Mouse (Mus musculus): ENCODE measurements around the gene Chst11.
A peak's percentile ranks its signal among the peaks of the same experiment; 100 is the strongest.
"Not testable (repeated sequence)": the region's sequence is repeated elsewhere in the genome, so short reads cannot be mapped to it uniquely, and the experiment has no call there.

Chst11 gene

DNA sequence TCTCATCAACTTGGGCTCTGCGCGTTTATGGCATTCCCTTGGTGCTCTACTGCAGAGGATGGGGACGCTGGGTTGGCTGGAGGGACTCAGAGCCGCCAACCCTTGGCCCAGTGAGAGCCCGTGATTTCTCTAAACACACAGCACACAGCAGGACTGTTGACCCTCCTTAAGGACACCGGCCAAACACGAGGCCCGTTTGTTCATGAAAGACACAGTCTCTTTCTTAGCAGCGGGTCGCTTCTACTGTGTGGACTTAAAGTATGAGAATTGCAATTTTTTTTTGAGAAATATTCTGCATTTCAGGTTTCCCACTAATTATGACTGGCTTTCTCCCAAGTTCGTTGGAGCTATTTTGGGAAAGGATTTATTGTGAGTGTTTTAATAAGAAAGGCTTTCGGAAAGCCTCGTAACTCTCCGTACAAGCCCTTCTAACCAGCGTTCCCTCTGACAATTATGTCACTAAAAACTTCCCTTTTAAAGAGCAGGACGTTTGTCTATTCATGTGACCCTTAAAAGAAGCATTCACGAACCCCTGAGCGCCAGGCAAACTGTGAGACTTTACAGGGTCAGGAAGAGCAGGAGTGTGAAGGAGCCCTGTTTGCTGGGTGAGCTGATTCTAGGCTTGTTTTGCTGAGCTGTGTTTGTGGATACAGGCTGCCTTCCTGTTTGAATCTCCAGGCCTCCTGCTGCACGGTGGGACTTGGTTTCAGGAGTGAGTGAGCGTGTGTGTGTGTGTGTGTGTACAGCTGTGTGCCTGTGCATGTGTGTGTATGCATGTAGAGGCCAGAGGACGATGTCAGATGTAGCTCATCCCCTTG lies 122.8 kb downstream of the Chst11 start:
- peak; percentile 56 for DNase-seq (ENCODE audit: low read depth, low spot score)

DNA sequence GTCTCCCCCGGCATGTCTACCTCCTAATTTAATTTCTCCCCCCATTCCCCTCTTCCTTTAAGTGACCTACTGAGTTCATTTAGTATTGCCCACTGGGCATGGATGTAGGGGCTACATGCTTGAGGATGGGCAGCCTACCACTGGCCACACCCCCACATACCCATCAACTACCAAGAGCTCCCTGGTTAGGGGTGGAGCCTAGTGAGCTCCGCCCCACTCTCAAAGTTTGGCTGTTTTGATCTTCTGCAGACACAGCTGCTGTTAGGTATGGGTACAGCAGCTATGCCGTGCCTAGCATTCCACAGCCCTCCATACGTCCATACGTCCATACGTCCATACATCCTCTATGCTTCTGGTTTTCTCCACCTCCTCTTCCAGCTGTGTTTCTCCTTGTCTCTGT lies 123.6 kb downstream of the Chst11 start:
- no peak for DNase-seq (ENCODE audit: low read depth, low spot score)

DNA sequence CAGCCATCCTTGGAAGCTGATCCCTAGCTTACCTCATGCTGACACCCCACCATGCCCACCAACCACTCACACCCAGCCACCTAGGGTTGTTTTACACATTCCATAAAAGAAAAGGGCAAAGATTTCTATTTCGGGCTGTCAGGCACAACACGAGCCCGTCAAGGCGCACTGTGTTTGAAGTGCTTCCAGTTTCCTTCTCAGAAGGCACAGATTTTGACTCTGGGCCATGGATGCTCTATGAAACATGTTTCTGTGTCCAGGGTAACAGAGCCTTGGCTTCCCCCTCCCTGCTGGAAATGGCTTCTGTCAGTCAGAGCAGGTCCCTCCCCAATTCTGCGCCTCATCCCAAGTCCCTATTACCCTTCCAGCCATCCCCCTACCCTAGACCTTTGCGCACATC lies 125.7 kb downstream of the Chst11 start:
- peak; percentile 85 for DNase-seq (ENCODE audit: low read depth, low spot score)

DNA sequence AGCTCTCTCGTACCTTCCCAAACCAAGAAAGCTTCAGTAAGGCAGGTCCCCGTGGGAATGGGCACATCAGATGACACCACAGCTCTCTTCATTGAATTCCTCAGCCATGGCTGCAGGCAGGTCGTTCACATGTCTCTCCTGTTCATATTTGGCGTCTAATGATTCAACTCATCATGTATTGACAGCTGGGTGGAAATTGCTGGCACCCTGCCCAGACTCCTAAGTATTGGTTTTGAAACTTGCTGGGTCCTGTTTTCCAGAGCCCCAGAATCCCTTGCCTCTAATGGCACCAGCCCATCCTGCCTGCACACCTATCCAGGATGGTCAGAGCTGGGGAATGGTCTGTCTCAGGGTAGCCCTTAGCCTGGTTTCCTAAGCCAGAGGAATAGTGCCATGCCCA lies 127.0 kb downstream of the Chst11 start:
- no peak for DNase-seq (ENCODE audit: low read depth, low spot score)

DNA sequence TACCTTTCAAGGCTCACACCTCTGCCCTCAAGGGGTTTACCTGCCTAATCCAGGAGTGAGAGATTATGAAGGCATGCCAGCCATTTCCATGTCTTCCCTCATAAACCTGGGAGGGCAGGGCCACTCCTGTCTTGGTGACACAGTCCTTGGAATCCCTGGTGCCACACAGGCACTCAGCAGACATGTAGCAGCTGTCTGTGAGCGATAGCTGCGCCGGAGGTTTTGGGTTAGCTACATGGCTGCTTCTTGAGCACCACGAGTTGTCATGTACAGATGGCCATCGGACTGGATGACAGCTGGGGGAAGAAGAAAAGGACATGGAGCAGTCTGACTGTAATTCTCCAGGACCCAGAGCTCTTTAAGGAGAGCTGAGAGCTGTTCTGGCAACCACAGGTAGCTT lies 129.3 kb downstream of the Chst11 start:
- no peak for DNase-seq (ENCODE audit: low read depth, low spot score)

DNA sequence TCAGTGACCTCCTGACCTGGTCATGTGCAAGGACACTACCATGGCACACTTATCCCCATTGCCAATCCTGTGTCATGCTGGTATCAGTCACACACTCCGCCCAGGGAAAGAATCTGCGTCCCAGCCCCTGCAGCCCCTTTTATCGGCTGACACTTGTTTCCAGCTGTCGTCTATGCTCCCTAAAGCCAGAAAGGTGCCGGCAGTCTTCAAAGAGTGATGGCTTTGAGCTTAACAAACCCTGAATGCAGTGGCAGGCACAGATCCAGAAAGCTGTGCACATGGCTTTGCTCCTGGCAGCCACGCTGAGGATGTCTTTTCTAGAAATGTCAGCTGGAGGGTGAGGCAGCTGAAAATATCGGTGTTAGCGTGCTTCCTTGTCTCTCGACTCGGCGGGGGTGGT lies 131.6 kb downstream of the Chst11 start:
- peak; percentile 79 for DNase-seq (ENCODE audit: low read depth, low spot score)

DNA sequence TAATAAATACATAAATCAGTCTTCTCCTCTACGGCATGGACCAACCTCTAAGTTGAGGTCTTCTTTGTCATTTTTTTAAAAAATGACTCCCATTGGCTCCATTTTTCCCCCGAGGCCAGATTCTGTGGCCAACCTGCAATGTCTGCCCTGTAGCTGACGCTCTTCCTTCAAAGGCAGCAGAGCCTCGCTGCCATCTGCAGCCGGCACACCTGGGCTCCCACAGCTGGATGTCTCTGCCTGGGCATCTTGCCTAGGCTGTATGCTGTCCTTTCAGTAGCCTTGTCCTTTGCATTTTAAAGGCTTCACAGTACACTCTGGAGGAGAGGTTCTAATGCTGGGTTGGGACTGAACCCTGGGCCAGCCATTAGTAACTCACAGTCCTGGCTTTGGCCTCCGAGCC lies 132.6 kb downstream of the Chst11 start:
- DNase-seq (ENCODE audit: low read depth, low spot score), result no peak

DNA sequence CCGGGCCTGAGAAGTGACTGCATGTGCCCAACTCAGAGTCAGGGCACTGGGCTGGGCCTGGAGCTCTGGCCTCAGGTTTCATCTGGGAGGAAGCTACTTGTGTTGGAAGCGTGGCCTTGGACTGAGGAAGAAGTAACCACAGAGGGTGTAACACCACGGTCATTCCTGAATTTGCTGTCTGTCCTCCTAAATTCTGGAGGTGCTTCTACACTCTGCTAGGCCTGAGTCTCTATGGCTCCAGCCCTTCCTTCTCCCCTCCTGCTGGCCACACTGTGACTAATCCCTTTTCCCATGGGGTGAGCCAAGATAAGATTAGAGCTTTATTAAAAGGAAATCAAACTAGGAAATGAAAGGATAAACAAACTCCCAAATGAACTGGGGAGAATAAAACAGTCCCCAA lies 133.3 kb downstream of the Chst11 start:
- no peak for DNase-seq (ENCODE audit: low read depth, low spot score)

DNA sequence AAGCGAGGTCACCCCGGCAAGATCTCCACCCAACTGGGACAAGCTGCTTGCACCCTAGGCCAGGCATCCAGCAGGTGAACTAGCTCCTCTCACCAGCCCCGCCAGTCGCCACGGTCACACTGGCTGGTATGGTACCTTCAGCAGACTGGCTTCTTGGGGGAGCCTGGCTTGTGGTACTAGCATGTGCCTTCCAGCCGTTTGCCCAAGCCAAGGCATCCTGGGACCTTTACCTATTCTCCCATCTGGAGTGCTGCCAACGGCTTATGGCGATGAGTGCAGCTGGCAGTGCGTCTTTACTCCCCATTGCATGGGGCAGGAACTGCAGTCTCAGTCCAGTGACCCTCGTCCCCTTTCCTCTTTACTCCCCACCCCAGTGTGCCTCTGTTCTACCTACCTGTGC lies 133.7 kb downstream of the Chst11 start:
- DNase-seq (ENCODE audit: low read depth, low spot score), result no peak

DNA sequence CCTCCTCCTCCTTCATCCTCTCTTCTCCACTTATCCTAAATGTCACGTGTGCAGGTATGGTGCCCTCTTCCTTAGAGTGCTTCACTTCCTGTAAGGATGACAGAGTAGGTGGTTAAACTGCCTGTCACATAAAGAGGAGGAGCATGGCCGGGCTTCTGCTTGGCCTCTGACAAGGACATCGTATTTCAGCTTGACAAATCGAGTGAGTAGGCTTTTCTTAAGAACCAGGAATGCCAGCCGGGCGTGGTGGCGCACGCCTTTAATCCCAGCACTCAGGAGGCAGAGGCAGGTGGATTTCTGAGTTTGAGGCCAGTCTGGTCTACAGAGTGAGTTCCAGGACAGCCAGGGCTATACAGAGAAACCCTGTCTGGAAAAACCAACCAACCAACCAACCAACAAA lies 134.2 kb downstream of the Chst11 start:
- not testable (repeated sequence) for DNase-seq (ENCODE audit: low read depth, low spot score)

DNA sequence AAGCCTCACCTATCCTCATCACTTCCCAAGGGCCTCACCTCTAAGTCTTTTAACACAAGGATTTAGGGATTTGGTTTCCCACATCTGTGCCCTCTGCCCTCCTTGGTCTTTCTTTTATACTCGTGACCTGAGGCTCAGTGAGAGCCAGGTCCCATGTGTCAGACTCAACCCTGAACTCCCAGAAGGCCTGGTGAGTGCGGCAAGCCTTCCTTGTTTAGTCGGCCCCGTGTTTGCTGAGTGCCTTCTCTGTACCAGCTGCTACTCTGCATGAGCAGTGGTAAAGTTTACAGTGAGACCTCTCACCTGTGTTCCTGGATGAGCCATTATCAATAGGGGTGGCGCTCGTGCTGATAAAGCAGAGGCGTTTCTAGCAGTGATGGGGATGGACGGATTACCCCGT lies 134.6 kb downstream of the Chst11 start:
- DNase-seq (ENCODE audit: low read depth, low spot score), result no peak

DNA sequence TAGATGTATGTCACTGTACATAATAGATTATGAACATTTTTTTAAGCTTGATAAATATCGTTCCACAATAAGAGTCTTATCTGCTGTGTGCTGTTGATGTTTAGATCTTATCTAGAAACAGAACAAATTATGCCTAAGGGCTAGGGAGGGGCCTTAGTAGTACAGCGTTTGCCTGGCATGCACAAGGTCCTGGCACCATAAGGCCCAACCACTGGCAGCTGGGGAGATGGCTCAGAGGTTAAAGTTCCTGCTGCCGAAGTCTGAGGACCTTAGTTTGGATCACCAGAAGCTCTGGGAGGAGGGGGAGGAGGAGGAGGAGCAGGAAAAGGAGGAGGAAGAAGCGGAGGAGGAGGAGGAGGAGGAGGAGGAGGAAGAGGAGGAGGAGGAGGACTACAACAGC lies 135.6 kb downstream of the Chst11 start:
- no peak for DNase-seq (ENCODE audit: low read depth, low spot score)

DNA sequence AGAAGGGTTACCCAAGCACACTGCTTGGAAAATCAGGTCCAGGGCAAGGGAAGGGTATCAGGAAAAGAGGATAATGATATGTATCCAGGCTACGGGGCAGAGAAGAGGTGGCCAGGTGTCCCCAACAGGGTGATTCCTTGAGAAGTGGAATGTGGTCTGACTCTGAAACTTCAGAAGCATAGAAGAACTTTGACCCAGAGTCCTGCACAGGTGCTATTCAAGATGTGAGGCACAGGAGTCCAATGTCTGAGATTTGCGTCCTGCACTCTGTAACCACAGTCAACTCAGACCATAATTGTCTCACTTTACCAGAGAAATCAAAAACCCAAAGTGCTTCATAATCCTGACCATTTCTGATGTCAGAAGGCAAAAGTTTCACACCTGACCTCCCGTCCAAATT lies 139.3 kb downstream of the Chst11 start:
- DNase-seq (ENCODE audit: low read depth, low spot score), result no peak

DNA sequence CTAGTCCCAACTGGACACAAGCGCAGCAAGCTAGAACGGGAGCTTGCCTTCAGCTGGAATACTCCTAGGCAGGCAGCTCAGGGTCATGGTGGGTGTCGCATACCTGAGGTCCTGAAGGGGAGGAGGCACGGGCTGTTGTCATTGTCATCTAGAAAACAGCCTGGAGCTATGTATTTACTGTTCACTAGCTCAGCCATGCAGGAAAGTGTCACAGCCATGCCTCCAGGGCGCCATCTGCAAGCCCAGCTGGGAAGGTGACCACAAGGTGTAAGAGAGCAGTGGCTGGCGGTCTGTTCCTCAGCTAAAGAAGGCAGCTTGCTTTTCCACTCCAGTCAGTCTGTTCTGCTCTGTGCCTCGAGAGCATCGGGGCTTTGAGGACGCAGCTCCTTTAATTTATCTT lies 141.1 kb downstream of the Chst11 start:
- DNase-seq (ENCODE audit: low read depth, low spot score), result peak; percentile 92

DNA sequence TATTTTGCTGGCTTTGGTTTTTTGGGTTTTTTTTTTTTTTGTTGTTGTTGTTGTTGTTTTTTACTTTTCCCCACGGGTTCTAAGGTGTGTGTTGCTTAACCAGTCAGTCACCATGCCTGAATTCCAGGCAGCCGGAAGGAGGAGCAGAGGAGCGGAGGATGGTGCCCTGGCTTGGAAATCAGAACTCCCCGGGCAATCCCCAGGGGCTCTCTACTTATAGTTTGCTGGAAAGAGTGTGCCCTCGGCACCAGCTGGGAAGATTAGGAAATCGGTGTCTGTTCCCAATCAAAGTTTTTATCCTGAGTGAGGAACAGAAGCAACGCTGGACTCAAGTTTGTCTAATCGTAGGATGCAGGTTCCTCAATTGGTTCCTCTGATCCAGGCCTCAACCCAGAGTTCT lies 143.1 kb downstream of the Chst11 start:
- no peak for DNase-seq (ENCODE audit: low read depth, low spot score)

DNA sequence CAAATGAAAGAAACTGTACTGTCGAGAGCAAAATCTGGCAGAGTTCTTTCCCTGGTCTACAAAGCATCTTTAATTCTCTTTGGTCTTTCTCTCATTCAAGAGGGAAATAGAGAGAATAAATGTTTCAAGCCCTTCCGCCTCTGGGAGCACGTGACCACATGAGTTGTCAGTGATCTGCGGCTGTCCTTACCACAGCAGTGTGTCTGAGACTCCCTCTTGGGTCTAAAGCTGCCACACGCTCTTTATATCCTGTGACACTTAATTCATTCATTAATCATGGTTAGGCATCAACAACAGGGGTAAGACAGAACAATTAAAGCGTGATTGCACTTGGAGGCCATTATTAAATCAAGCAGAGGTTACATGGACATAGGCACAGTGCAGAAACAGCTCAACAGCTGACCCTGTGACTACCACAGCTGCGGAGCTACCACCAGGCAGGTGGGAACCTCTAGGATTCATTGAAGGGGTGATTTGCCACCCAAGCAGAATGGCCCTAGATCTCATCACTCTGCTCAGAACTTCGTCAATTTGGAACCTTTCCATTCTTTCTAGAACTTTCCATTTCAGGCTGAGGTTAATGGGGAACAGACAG lies 144.4 kb downstream of the Chst11 start:
- no peak for DNase-seq (ENCODE audit: low read depth, low spot score)

DNA sequence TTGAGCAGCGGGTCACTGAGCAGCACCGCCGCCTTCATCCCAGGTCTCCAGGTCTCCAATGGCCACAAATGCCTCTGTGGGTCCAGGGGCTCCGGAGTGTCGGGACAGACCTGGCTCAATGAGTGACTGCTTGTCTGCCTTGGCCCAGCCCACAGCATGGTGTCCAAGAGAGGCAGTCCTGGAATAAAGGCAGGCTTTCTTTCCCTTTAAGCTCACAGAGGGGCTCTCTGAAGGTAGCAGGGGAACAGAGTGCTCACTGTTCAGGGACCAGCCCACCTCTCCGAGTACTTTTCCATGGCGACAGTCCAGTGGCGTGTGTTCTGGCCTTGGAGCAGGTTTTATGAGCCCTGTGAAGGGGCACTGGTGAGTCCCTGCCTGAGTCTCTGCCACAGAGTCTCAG lies 145.3 kb downstream of the Chst11 start:
- peak; percentile 40 for DNase-seq (ENCODE audit: low read depth, low spot score)

DNA sequence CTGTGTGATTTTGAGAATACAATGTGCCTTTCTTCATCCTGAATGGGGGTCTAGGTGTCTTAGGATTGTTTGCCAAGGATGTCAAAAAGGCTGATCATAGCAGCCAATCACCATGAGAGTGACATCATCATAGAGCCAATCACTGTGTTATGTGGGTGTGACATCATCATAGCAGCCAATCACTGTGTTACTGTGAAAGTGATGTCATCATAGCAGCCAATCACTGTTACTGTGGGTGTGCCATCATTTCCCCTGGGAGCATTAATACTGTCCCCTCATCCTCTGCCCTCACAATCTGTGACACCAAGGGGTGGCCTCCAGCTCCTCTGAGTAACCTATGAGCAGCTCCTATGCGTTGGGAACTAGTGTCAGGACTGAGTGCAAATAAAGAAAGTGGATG lies 146.6 kb downstream of the Chst11 start:
- DNase-seq (ENCODE audit: low read depth, low spot score), result no peak

DNA sequence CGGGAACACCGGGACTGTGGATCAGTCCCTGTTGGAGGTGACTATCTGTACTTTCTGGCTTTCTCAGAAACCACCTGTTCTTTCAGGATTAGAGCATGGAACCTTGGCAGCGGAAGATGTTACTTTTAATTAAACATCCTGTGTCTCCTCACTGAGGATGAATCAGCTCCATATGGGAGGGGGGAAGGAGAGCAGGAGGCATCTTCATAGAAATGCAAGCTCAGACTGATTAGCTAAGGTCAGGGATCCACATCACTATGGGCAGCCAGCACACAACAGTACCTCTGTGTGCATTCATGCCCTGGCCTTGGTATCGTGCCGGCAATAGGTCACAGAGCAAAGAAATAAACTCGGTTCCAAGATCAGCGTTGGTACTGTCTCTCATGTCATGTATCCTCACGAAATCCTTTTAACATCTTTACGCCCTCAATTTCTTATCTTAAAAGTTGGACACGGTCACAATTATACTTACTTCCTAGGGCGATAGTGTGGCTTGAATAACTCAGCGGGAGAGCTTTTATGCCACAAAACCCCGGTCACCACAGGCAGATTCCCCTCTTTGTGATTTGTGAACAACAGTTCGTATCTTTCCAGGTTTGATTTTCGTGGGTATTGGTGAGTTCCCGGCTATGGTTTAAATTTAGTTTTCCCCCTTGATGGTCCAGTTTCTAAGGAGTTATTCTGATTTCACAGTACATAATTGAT lies 148.7 kb downstream of the Chst11 start:
- DNase-seq (ENCODE audit: low read depth, low spot score), result peak; percentile 87

DNA sequence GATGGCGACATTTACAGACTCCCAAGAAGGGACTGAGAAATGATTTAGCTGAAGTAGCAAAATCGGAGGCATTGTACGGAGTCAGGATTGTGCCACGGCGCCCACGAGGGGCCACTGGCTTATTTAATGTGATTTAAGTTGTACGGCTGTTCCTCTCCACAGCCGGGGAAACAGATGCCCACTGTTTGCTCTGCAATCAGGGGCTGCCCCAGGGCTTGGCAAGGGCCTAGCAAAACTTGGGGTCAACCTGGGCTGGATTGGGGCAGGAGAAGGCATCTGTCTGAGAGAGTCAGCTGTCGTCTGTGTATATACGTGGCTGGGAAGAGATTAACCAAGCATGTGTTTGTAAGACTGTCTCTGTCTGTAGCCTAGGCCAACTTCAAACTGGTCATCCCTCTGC lies 149.6 kb downstream of the Chst11 start:
- no peak for DNase-seq (ENCODE audit: low read depth, low spot score)

DNA sequence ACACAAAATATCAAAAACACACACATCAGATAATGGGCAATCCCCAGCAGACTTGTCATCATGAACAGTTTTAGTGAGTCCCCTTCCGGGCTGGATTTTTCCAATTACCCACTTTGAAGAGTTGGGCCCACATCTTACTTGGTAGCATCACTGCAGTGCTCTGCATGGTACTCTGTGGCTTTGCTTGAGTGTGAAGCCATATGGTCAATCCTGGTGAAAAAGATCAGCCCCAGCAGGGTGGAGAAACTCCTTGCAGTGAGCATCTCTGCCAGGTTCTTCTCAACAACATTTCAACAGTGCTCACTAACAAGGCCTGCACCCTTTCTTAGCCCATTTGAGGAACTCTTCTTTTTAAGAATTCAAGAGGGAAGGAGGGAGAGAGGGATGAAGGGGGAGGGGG lies 150.7 kb downstream of the Chst11 start:
- peak; percentile 71 for DNase-seq (ENCODE audit: low read depth, low spot score)

DNA sequence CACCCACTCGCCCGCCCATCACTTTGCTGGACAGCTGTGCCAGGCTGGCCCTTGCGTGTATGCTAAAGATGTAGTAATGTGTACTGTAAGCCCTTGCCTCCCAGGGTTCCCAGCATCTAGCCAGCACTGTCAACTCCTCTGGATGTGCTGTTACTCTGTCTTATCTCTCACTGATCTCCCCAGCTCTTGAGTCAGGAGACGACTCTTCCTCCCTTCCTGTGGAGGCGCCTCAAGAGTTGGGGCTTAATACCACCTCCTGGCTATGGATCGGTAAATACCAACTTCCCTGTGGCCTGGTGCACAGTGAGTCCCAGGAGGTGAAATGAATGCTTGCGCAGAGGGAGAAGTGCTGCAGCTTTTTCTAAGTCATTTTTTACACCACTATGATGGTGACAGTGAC lies 151.8 kb downstream of the Chst11 start:
- DNase-seq (ENCODE audit: low read depth, low spot score), result no peak

DNA sequence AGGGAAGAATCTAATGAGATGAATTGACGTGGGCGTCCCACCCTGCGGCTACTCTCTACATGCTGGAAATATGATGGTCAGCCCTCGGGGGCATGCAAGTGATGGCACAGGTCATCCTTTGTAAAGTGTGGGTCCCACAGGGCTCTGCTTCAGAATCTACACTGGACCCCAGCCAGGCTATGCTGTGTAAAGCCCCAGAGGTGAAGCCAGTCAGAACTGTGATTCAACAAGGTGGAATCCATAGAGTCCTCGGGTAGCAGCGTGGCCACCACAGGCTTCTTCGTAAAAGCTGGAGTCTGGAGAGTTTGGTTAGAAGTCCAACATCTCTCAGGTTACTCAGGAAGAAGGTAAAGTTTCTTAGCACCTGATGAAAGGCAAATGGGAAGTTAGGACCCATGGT lies 154.0 kb downstream of the Chst11 start:
- DNase-seq (ENCODE audit: low read depth, low spot score), result no peak

Measured in brain, adult 2 months (tissue).